Mouse (Mus musculus) stomach, postnatal 0 days (tissue): ENCODE measurements around the gene Ada.

Experiments
- CTCF ChIP-seq: IDR thresholded peaks from 2 replicates; pipeline ENCODE4 v1.5.1; 2016; ENCODE audit warnings: antibody characterized with exemption, low read depth, mild to moderate bottlenecking, moderate library complexity
- EP300 ChIP-seq: optimal IDR thresholded peaks from 2 replicates; pipeline ENCODE3; 2016; ENCODE audit warnings: antibody characterized with exemption

- TF ChIP-seq CTCF (no peak), EP300 (no peak)
Measured at GRCm38 (mm10) chr2:163676745-163677144, 73.3 kb downstream of the Ada start.
